Mouse (Mus musculus) forebrain, embryonic 15.5 days (tissue): Measurements from ENCODE around the gene Rhpn2. TPM values are rescaled to one million over a fixed set of nuclear protein-coding genes. Genes with fewer than 3 reads are reported as not detected.

Source experiments
- ATAC-seq: fragments of 200-750 bp; cut with Nextera tagmentation; replicated peaks from 2 replicates; pipeline ENCODE4 v1.8.0; 2017; ENCODE audit warnings: mild to moderate bottlenecking, moderate TSS enrichment, moderate library complexity
- H3K27ac ChIP-seq: fragments of 300-500 bp; sonication (generic); replicated peaks from 2 replicates; pipeline ENCODE4 v1.5.1; 2015; ENCODE audit warnings: mild to moderate bottlenecking, inconsistent platforms
- H3K27me3 ChIP-seq: fragments of 300-500 bp; sonication (generic); 2 replicates; pipeline ENCODE4 v1.6.1; 2015; ENCODE audit warnings: inconsistent platforms
- H3K36me3 ChIP-seq: fragments of 300-500 bp; sonication (generic); 2 replicates; pipeline ENCODE4 v1.6.1; 2015; ENCODE audit warnings: mild to moderate bottlenecking, inconsistent platforms
- H3K4me1 ChIP-seq: fragments of 300-500 bp; sonication (generic); 2 replicates; pipeline ENCODE4 v1.6.1; 2015; ENCODE audit warnings: inconsistent platforms
- H3K4me2 ChIP-seq: fragments of 300-500 bp; sonication (generic); replicated peaks from 2 replicates; pipeline ENCODE4 v1.6.1; 2015; ENCODE audit warnings: mild to moderate bottlenecking, inconsistent platforms
- H3K4me3 ChIP-seq: fragments of 300-500 bp; sonication (generic); 2 replicates; pipeline ENCODE4 v1.5.1; 2015; ENCODE audit warnings: mild to moderate bottlenecking, inconsistent platforms
- H3K9ac ChIP-seq: fragments of 300-500 bp; sonication (generic); replicated peaks from 2 replicates; pipeline ENCODE4 v1.6.1; 2015; ENCODE audit warnings: mild to moderate bottlenecking, inconsistent platforms
- H3K9me3 ChIP-seq: fragments of 300-500 bp; sonication (generic); 2 replicates; pipeline ENCODE4 v1.6.1; 2016; ENCODE audit warnings: inconsistent platforms
- WGBS: fragments of 180-500 bp; shearing (Covaris S2); methylation state at CpG from one replicate; pipeline ENCODE4 v1.1.7; 2015; ENCODE audit warnings: mixed read lengths; 5-methylcytosine and 5-hydroxymethylcytosine counted together
- polyA plus RNA-seq: library from polyadenylated mRNA; unstranded; fragments of >200 nt; fragmentation: Nextera tagmentation; extraction: Ambion mirVana; gene quantifications from 2 replicates; pipeline ENCODE4 v1.2.1, GENCODE M21; 2015

Rhpn2 gene
- polyA plus RNA-seq, 1 experiment from 2014 or later = 1.3 TPM

DNA sequence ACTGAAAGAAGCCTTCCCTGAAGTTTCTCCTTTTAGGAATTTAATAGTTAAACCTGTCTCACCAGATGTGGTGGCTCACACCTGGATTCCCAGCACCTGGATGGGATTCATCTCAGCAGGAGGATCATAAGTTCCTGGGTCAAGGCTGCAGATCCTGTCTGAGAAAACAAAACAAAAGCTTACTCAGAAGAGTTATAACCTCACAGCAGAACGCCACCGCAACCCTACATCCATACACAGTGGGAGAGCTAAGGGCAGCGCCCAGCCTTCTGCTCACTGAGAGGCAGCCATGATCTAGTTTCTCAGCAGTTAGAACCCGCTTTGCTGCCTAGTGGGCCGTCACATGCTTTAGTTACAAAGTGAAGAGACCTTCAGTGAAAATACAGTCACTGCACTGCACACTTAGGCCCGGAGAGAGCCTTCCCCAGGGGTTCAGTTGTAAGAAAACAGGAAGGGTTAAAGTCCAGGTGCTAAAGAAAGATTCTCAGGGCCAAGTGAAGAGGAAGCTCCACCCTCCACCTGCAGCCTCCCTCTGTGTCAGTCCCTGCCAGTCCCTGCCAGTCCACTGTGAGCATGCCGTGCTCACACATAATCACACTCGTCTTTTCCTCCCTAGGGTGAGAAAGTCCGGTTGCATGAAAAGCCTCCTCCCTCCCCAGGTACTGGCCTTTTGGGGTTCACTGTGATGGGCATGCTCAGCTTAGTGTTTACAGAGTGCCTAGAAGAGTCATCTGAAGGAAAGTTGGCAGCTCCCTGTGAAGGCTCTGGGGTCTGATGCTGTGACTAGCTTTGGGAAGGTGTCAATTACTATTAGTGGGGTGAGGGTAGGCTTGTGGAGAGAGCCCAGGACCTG is 82.1 kb downstream of the Rhpn2 start:
- no peaks in the 10 kb centered on the region for H3K27me3 ChIP-seq
- H3K9ac ChIP-seq = no peak overlapping the region
- WGBS = 80% methylated on average over 9 of the region's 9 CpGs
- H3K4me3 ChIP-seq = no peak overlapping the region
- H3K36me3 ChIP-seq = peaks cover 47% of the 10 kb centered on the region
- no peaks in the 10 kb centered on the region for H3K9me3 ChIP-seq
- H3K4me1 ChIP-seq = no peaks in the 10 kb centered on the region
- H3K4me2 ChIP-seq = no peak overlapping the region
- no peak overlapping the region for H3K27ac ChIP-seq
- ATAC-seq = no peak

DNA sequence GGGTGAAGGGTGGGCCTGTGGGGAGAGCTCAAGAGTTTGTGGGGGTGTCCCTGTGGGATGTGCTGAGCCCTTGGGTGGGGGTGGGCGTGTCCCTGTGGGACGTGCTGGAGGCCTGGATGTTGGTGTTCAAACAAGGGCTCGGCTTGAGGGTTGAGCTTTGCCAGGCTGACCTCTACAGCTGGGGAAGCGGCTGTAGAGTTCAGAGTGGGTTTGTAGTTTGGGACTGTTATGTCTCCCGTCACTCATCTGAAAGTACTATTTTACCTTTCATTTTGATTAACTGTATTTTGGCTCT is 82.6 kb downstream of the Rhpn2 start:
- H3K9me3 ChIP-seq = no peaks in the 10 kb centered on the region
- no peak overlapping the region for H3K27ac ChIP-seq
- peaks cover 51% of the 10 kb centered on the region for H3K36me3 ChIP-seq
- H3K9ac ChIP-seq = no peak overlapping the region
- no peak overlapping the region for H3K4me3 ChIP-seq
- H3K4me2 ChIP-seq = no peak overlapping the region
- no peaks in the 10 kb centered on the region for H3K4me1 ChIP-seq
- no peak for ATAC-seq
- 96% methylated on average over 5 of the region's 5 CpGs for WGBS
- H3K27me3 ChIP-seq = no peaks in the 10 kb centered on the region

DNA sequence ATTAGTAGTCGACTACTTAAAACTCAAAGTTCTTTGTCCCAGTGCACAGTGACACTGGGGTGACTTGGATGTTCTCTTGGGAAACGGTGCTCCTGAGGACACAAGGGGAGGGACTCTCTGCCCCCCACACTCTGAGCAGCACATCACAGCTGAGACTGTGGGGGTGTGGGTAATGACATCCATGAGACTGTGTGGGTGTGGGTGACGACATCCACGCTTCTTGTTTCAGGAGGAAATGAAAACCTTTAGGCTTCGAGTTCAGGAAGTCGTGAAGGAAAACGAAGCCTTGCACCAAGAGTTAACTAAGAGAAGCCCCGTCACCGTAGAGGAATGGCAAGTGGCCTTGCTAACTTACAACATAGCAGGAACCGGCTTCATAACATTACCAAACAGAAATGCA is 89.1 kb downstream of the Rhpn2 start:
- WGBS = 94% methylated on average over 10 of the region's 10 CpGs
- no peak overlapping the region for H3K9ac ChIP-seq
- ATAC-seq = no peak
- no peak overlapping the region for H3K4me2 ChIP-seq
- no peak overlapping the region for H3K27ac ChIP-seq
- peaks cover 68% of the 10 kb centered on the region for H3K36me3 ChIP-seq
- no peaks in the 10 kb centered on the region for H3K9me3 ChIP-seq
- H3K4me3 ChIP-seq = no peak overlapping the region
- no peaks in the 10 kb centered on the region for H3K27me3 ChIP-seq
- H3K4me1 ChIP-seq = no peaks in the 10 kb centered on the region

DNA sequence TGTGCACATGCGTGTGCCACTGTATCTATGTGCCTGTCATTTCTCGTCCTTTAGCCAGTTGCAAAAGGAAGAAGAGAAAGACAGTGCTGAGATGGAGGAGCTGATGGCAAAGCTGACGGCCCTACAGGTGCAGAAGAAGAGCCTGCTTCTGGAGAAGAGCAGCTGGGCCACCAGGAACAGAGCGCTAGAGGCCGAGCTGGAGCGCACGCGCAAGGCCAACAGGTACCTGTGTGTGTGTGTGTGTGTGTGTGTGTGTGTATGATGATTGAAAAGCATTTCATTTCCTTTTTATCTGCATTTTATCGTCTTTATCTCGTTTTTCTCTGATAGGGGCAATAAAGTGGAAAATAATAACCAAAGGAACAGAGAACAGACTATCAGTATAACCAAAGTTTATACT is 94.2 kb downstream of the Rhpn2 start:
- no peak for ATAC-seq
- Histone ChIP-seq H3K4me3 (no peak overlapping the region), H3K4me2 (no peak overlapping the region), H3K36me3 (peaks cover 46% of the 10 kb centered on the region), H3K27ac (no peak overlapping the region), H3K9me3 (no peaks in the 10 kb centered on the region), H3K9ac (no peak overlapping the region), H3K27me3 (no peaks in the 10 kb centered on the region), H3K4me1 (no peaks in the 10 kb centered on the region)
- WGBS = 94% methylated on average over 10 of the region's 10 CpGs

DNA sequence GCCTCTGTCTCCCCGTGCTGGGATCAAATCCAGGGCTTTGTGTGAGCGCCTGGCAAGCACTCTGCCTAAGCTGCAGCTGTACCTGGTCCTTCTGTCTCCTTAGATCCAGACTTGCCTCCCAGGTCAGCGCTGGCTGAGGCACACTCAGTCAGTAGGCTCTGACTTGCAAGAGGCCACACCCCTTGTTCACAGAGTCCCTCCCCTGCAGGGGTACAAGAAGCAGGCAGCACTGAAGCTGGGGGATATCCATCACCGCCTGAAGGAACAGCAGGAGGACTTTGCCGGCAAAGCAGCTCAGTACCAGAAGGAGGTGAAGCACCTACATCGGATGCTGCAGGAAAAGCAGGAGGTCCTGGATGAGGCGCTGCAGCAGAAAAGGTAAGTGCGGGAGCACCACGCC is 101.3 kb downstream of the Rhpn2 start:
- no peak overlapping the region for H3K4me3 ChIP-seq
- ATAC-seq = no peak
- 80% methylated on average over 9 of the region's 9 CpGs for WGBS
- no peak overlapping the region for H3K4me2 ChIP-seq
- H3K27ac ChIP-seq = no peak overlapping the region
- H3K36me3 ChIP-seq = peaks cover 61% of the 10 kb centered on the region
- no peaks in the 10 kb centered on the region for H3K9me3 ChIP-seq
- no peak overlapping the region for H3K9ac ChIP-seq
- H3K27me3 ChIP-seq = no peaks in the 10 kb centered on the region
- no peaks in the 10 kb centered on the region for H3K4me1 ChIP-seq

Other genes starting within 250 kb of the Rhpn2 start
- gene Cebpa, start 214.9 kb upstream of the Rhpn2 start, polyA plus RNA-seq = 0.64 and 0.66 TPM in 2 replicates
- 5.3 and 6.2 TPM in 2 replicates for gene Slc7a10, start 147.8 kb upstream of the Rhpn2 start, polyA plus RNA-seq
- 25.3 and 26.4 TPM in 2 replicates for gene Lrp3, start 118.7 kb upstream of the Rhpn2 start, polyA plus RNA-seq
- 22.8 and 25.2 TPM in 2 replicates for gene Gpatch1, start 15.7 kb upstream of the Rhpn2 start, polyA plus RNA-seq
- 21.3 and 24.6 TPM in 2 replicates for gene Faap24, start 62.7 kb downstream of the Rhpn2 start, polyA plus RNA-seq
- gene Cep89, start 62.9 kb downstream of the Rhpn2 start, polyA plus RNA-seq = 39.4 and 42.2 TPM in 2 replicates
- not detected in 2 replicates for gene Slc7a9, start 114.6 kb downstream of the Rhpn2 start, polyA plus RNA-seq
- 0.43 and 0.51 TPM in 2 replicates for gene Tdrd12, start 203.6 kb downstream of the Rhpn2 start, polyA plus RNA-seq
- 97.4 and 97.5 TPM in 2 replicates for gene Nudt19, start 222.1 kb downstream of the Rhpn2 start, polyA plus RNA-seq